Mouse (Mus musculus) cerebellum, adult 2 months (tissue): ENCODE results near the gene Dntt. TPM values are rescaled to one million over a fixed set of nuclear protein-coding genes. Genes with fewer than 3 reads are reported as not detected.

Source experiments
- DNase-seq, 2 experiments: peaks; one replicate each; pipeline ENCODE4 v3.0.0; 2021
- H3K27ac ChIP-seq: fragments of 200-500 bp; 2 replicates; pipeline ENCODE4 v1.5.1; 2012; ENCODE audit warnings: low read length, control low read depth, inconsistent platforms; ENCODE audit not compliant: insufficient read depth
- H3K27me3 ChIP-seq: fragments of 200-500 bp; 2 replicates; pipeline ENCODE4 v1.6.1; 2012; ENCODE audit warnings: inconsistent platforms, mild to moderate bottlenecking, low read length, moderate library complexity; ENCODE audit not compliant: control insufficient read depth, insufficient read depth
- H3K4me1 ChIP-seq: fragments of 200-500 bp; 2 replicates; pipeline ENCODE4 v1.6.1; 2011; ENCODE audit warnings: low read length; ENCODE audit not compliant: control insufficient read depth, insufficient read depth
- H3K4me3 ChIP-seq: fragments of 200-500 bp; replicated peaks from 2 replicates; pipeline ENCODE3; 2011; ENCODE audit warnings: mild to moderate bottlenecking, low read depth, low read length, control low read depth; ENCODE audit not compliant: insufficient read depth
- CTCF ChIP-seq: fragments of 200-500 bp; IDR thresholded peaks from 2 replicates; pipeline ENCODE4 v1.5.1; 2011; ENCODE audit warnings: low read depth, mild to moderate bottlenecking, control low read depth, low read length, moderate library complexity, borderline replicate concordance; ENCODE audit not compliant: insufficient read depth
- POLR2A ChIP-seq: fragments of 200-500 bp; IDR thresholded peaks from 2 replicates; pipeline ENCODE4 v1.6.1; 2011; ENCODE audit warnings: low read length, control low read depth, borderline replicate concordance; ENCODE audit not compliant: insufficient read depth
- WGBS: fragments of 180-500 bp; shearing (Covaris S2); methylation state at CpG from one replicate; pipeline ENCODE4 v1.1.7; 2018; 5-methylcytosine and 5-hydroxymethylcytosine counted together
- polyA plus RNA-seq: library from polyadenylated mRNA; depleted of rRNA; stranded (reverse); fragments of >200 nt; gene quantifications from 2 replicates; pipeline ENCODE4 v1.2.3, GENCODE M21; 2012

Dntt gene
- polyA plus RNA-seq, 1 experiment, result not detected

GRCm38 (mm10) chr19:41081589-41081988, 52.5 kb downstream of the Dntt start:
- no peaks in the 10 kb centered on the region for H3K27me3 ChIP-seq
- no peak for TF ChIP-seq POLR2A
- TF ChIP-seq CTCF, result no peak
- no peaks in the 10 kb centered on the region for H3K4me1 ChIP-seq
- peak overlapping the region; percentile 11; the same call in 1 of the 2 replicates for H3K27ac ChIP-seq
- no peak overlapping the region for H3K4me3 ChIP-seq
- no peak for DNase-seq
- WGBS, result 49% methylated on average over 3 of the region's 3 CpGs

- DNase-seq, result no peak
- TF ChIP-seq POLR2A, result no peak
- no peak for TF ChIP-seq CTCF
- H3K4me1 ChIP-seq, result no peaks in the 10 kb centered on the region
- no peak overlapping the region for H3K27ac ChIP-seq
- H3K27me3 ChIP-seq, result no peaks in the 10 kb centered on the region; the same call in 1 of the 2 replicates
- 47% methylated on average over 14 of the region's 14 CpGs for WGBS
- H3K4me3 ChIP-seq, result no peak overlapping the region
Measured at GRCm38 (mm10) chr19:41083646-41084045, 54.6 kb downstream of the Dntt start.

GRCm38 (mm10) chr19:41086289-41086688, 57.2 kb downstream of the Dntt start:
- Histone ChIP-seq H3K4me3 (no peak overlapping the region), H3K27ac (0 out of 2 replicates have a peak overlapping the region, but pooled peaks have one; percentile 66), H3K4me1 (no peaks in the 10 kb centered on the region), H3K27me3 (no peaks in the 10 kb centered on the region; the same call in 1 of the 2 replicates)
- TF ChIP-seq CTCF (no peak), POLR2A (no peak)
- 86% methylated on average over 6 of the region's 6 CpGs for WGBS
- no peak for DNase-seq

- peak; percentile 77 to 78 for DNase-seq
- Histone ChIP-seq H3K4me3 (no peak overlapping the region), H3K27me3 (no peaks in the 10 kb centered on the region; the same call in 1 of the 2 replicates), H3K27ac (no peak overlapping the region), H3K4me1 (no peaks in the 10 kb centered on the region)
- WGBS, result 2% methylated on average over 2 of the region's 2 CpGs
- peak; percentile 71 for TF ChIP-seq CTCF
- TF ChIP-seq POLR2A, result no peak
Measured at GRCm38 (mm10) chr19:41086700-41087099, 57.6 kb downstream of the Dntt start.

GRCm38 (mm10) chr19:41087901-41088300, 58.8 kb downstream of the Dntt start:
- Histone ChIP-seq H3K27ac (no peak overlapping the region), H3K4me3 (no peak overlapping the region), H3K27me3 (no peaks in the 10 kb centered on the region; the same call in 1 of the 2 replicates), H3K4me1 (no peaks in the 10 kb centered on the region)
- 22% methylated on average over 4 of the region's 4 CpGs for WGBS
- no peak for DNase-seq
- no peak for TF ChIP-seq POLR2A
- TF ChIP-seq CTCF, result no peak

- WGBS, result 19% methylated on average over 18 of the region's 18 CpGs
- no peak overlapping the region for H3K27ac ChIP-seq
- no peak for TF ChIP-seq CTCF
- TF ChIP-seq POLR2A, result no peak
- no peak for DNase-seq
- no peak overlapping the region for H3K4me3 ChIP-seq
- H3K27me3 ChIP-seq, result no peaks in the 10 kb centered on the region; the same call in 1 of the 2 replicates
- H3K4me1 ChIP-seq, result no peaks in the 10 kb centered on the region
Measured at GRCm38 (mm10) chr19:41088491-41088890, 59.4 kb downstream of the Dntt start.

- Histone ChIP-seq H3K27me3 (no peaks in the 10 kb centered on the region; the same call in 1 of the 2 replicates), H3K27ac (no peak overlapping the region), H3K4me3 (no peak overlapping the region), H3K4me1 (no peaks in the 10 kb centered on the region)
- DNase-seq, result peak; percentile 54 to 66
- 6% methylated on average over 5 of the region's 5 CpGs for WGBS
- peak; percentile 84 for TF ChIP-seq CTCF
- TF ChIP-seq POLR2A, result no peak
Measured at GRCm38 (mm10) chr19:41089833-41090232, 60.8 kb downstream of the Dntt start.

GRCm38 (mm10) chr19:41091901-41092300, 62.8 kb downstream of the Dntt start:
- no peak for DNase-seq
- H3K27ac ChIP-seq, result no peak overlapping the region
- H3K4me3 ChIP-seq, result no peak overlapping the region
- H3K4me1 ChIP-seq, result no peaks in the 10 kb centered on the region
- no peaks in the 10 kb centered on the region; the same call in 1 of the 2 replicates for H3K27me3 ChIP-seq
- TF ChIP-seq CTCF (no peak), POLR2A (no peak)
- WGBS, result 92% methylated on average over 2 of the region's 2 CpGs
